ENCODE assay signal across 18 mouse cellular contexts in the genomic region with DNA sequence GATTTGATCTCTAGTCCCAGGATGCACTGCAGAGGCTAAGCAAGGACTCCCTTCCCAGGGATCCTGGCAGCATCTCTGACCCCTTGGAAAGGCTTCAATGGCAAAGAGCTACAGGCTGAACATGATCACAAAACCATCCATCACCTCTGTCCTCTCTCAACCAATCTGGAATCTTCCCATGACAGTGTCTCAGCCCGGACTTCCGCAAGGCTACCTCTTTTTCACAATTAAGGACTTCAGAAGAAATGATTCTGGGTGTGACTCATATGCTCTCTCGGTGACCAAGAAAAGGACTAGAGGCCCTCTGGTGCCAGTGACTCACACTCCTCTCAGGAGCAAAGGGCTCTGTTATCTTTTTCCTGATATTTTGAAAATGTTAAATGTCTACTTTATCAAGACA.
DNase-seq lines count a peak whose midpoint lies in the region; ATAC-seq and TF ChIP-seq lines count a peak whose summit lies in the region.
"Had no signal": no experiment of that assay in that cellular context is flagged by ENCODE, and none has a peak within 500 bp of the region (broad histone marks: within the 10 kb centered on the region; RNA-seq: fewer than 3 reads in every experiment).

No protein-coding gene starts in this region.

- ATAC-seq in intestine, postnatal 0 days: no peak
- ATAC-seq in monocyte, adult 5-6 weeks (replicated peaks; ENCODE audit: insufficient number of reproducible peaks, low FRiP score, low TSS enrichment, poor library complexity, severe bottlenecking): no peak
- no peak for ATAC-seq in cerebellum, adult (ENCODE audit: insufficient number of reproducible peaks, low FRiP score, low TSS enrichment)
- ATAC-seq: midbrain, embryonic 15.5 days had no signal

- peak; percentile 26 for DNase-seq in gastrocnemius, postnatal 10 days
- no peak for DNase-seq in gastrocnemius, adult 8-10 months (ENCODE audit: low spot score in 2 of 2)
- DNase-seq in 3T3-L1 (ENCODE audit: low read depth, low spot score): peak; percentile 66
- peak; percentile 92 for DNase-seq in adrenal gland, adult 2 months
- no peak for DNase-seq in frontal cortex, adult 2 months (ENCODE audit: extremely low spot score in 1 of 2, low spot score in 1 of 2)
- DNase-seq: B cell, adult 2 months; cerebellum, adult 18-20 months; heart, postnatal 4 days; right cerebral cortex, postnatal 14 days; thymus, adult 18-20 months had no signal

- no peak overlapping the region for H3K9ac ChIP-seq in intestine, postnatal 0 days (ENCODE audit: low read depth, low read length)
- H3K9ac ChIP-seq: kidney, embryonic 15.5 days; limb, embryonic 13.5 days; midbrain, embryonic 15.5 days had no signal

- H3K4me2 ChIP-seq in intestine, postnatal 0 days (replicated peaks; ENCODE audit: low read depth): no peak overlapping the region
- H3K4me2 ChIP-seq: heart, embryonic 11.5 days; kidney, embryonic 15.5 days; limb, embryonic 13.5 days; midbrain, embryonic 15.5 days had no signal

- no peaks in the 10 kb centered on the region for H3K9me3 ChIP-seq in intestine, postnatal 0 days (ENCODE audit: control insufficient read depth)
- H3K9me3 ChIP-seq: kidney, embryonic 15.5 days; limb, embryonic 13.5 days; midbrain, embryonic 15.5 days had no signal

- H3K36me3 ChIP-seq in intestine, postnatal 0 days (ENCODE audit: control insufficient read depth, insufficient read depth): no peaks in the 10 kb centered on the region
- H3K36me3 ChIP-seq: kidney, embryonic 15.5 days; limb, embryonic 13.5 days; midbrain, embryonic 15.5 days had no signal

- 0 out of 2 replicates have a peak, but pooled peaks cover 6% of the 10 kb centered on the region for H3K4me1 ChIP-seq in intestine, postnatal 0 days (replicated peaks; ENCODE audit: control insufficient read depth, insufficient read depth, low read length)
- H3K4me1 ChIP-seq: midbrain, embryonic 15.5 days had no signal

- no peaks in the 10 kb centered on the region for H3K27me3 ChIP-seq in intestine, postnatal 0 days (replicated peaks; ENCODE audit: control insufficient read depth, insufficient read depth, low read length)
- H3K27me3 ChIP-seq: kidney, embryonic 15.5 days; limb, embryonic 13.5 days; midbrain, embryonic 15.5 days had no signal

- WGBS in intestine, postnatal 0 days: 43% methylated on average over 3 of the region's 3 CpGs

- no peak overlapping the region for H3K4me3 ChIP-seq in intestine, postnatal 0 days (ENCODE audit: low read depth, low read length)
- H3K4me3 ChIP-seq: kidney, embryonic 15.5 days; layer of hippocampus, adult 2 months; limb, embryonic 13.5 days; midbrain, embryonic 15.5 days had no signal

- peak overlapping the region; percentile 80 for H3K27ac ChIP-seq in intestine, postnatal 0 days (ENCODE audit: low read depth, low read length)
- H3K27ac ChIP-seq: kidney, embryonic 15.5 days; layer of hippocampus, adult 2 months; limb, embryonic 13.5 days; midbrain, embryonic 15.5 days had no signal

- no peak for TF ChIP-seq CTCF in intestine, postnatal 0 days (IDR thresholded peaks at IDR 0.05; ENCODE audit: low read depth)

Comparison
In these comparisons a context has a peak if more than half of its experiments do, and no peak if none do; other contexts are left out.
1. DNase-seq: peak in gastrocnemius, postnatal 10 days (single experiment), 3T3-L1 (single experiment) and adrenal gland, adult 2 months (single experiment); none in gastrocnemius, adult 8-10 months (0 of 2) and frontal cortex, adult 2 months (0 of 2).